21 mouse cellular contexts compared by ENCODE assay signal in genomic region chr11:63789473-63790120, GRCm38 (mm10).
A peak's percentile ranks its signal among the peaks of the same experiment; 100 is the strongest.
DNase-seq lines count a peak whose midpoint lies in the region; ATAC-seq and TF ChIP-seq lines count a peak whose summit lies in the region.
"Had no signal": no experiment of that assay in that cellular context is flagged by ENCODE, and none has a peak within 500 bp of the region (broad histone marks: within the 10 kb centered on the region; RNA-seq: fewer than 3 reads in every experiment).

No protein-coding gene starts in this region.

- WGBS in liver, postnatal 0 days (ENCODE audit: insufficient replicate concordance) = 70% methylated on average over 8 of the region's 8 CpGs
- 72% methylated on average over 8 of the region's 8 CpGs for WGBS in liver, embryonic 11.5 days
- 37% methylated on average over 8 of the region's 8 CpGs for WGBS in embryonic facial prominence, embryonic 11.5 days
- 23% methylated on average over 8 of the region's 8 CpGs for WGBS in limb, embryonic 12.5 days

- H3K4me2 ChIP-seq in liver, postnatal 0 days (ENCODE audit: low read depth, low read length) = no peak overlapping the region
- H3K4me2 ChIP-seq in liver, embryonic 11.5 days = no peak overlapping the region
- H3K4me2 ChIP-seq in embryonic facial prominence, embryonic 11.5 days (ENCODE audit: low read depth, low read length) = no peak overlapping the region
- H3K4me2 ChIP-seq in limb, embryonic 12.5 days = 0 out of 2 replicates have a peak overlapping the region, but pooled peaks have one; percentile 10
- H3K4me2 ChIP-seq: embryonic facial prominence, embryonic 13.5 days; forebrain, embryonic 15.5 days; hindbrain, embryonic 15.5 days; liver, embryonic 13.5 days; midbrain, embryonic 12.5 days; neural tube, embryonic 12.5 days had no signal

- ATAC-seq in liver, postnatal 0 days = no peak
- ATAC-seq in liver, embryonic 11.5 days (replicated peaks; ENCODE audit: low FRiP score) = no peak
- 0 out of 2 replicates have a peak, but pooled peaks have one; percentile 44 for ATAC-seq in embryonic facial prominence, embryonic 11.5 days (replicated peaks; ENCODE audit: insufficient number of reproducible peaks, low FRiP score, low TSS enrichment, low read depth)
- ATAC-seq in limb, embryonic 12.5 days (ENCODE audit: insufficient number of reproducible peaks, insufficient read depth, low FRiP score, low TSS enrichment, low read depth) = peak; percentile 63; the same call in 1 of the 2 replicates
- ATAC-seq: forebrain, embryonic 15.5 days; Patski had no signal

- no peak for DNase-seq in liver, postnatal 0 days
- DNase-seq in liver, embryonic 11.5 days (ENCODE audit: low spot score) = no peak
- peak; percentile 89 for DNase-seq in embryonic facial prominence, embryonic 11.5 days (ENCODE audit: low spot score)
- DNase-seq in lung, adult 18-20 months = no peak
- DNase-seq in spleen, postnatal 36 days (ENCODE audit: low spot score in 2 of 2) = no peak
- DNase-seq in gastrocnemius, postnatal 14 days = no peak
- DNase-seq: adrenal gland, postnatal 14 days; cerebellum, adult 11 months; cerebellum, postnatal 14 days; heart, postnatal 4 days; kidney, adult 11 months; kidney, postnatal 10 days; liver, embryonic 13.5 days had no signal

- H3K9me3 ChIP-seq in liver, postnatal 0 days (ENCODE audit: low read length) = no peaks in the 10 kb centered on the region
- H3K9me3 ChIP-seq in liver, embryonic 11.5 days (ENCODE audit: control insufficient read depth, low read length) = no peaks in the 10 kb centered on the region
- no peaks in the 10 kb centered on the region for H3K9me3 ChIP-seq in embryonic facial prominence, embryonic 11.5 days (replicated peaks; ENCODE audit: control insufficient read depth, low read length)
- no peaks in the 10 kb centered on the region for H3K9me3 ChIP-seq in limb, embryonic 12.5 days
- H3K9me3 ChIP-seq: embryonic facial prominence, embryonic 13.5 days; forebrain, embryonic 15.5 days; hindbrain, embryonic 15.5 days; liver, embryonic 13.5 days; midbrain, embryonic 12.5 days; neural tube, embryonic 12.5 days had no signal

- TF ChIP-seq EP300 in liver, postnatal 0 days (IDR thresholded peaks at IDR 0.05; ENCODE audit: low read depth) = no peak

- TF ChIP-seq CTCF in liver, postnatal 0 days (IDR thresholded peaks at IDR 0.05; ENCODE audit: low read depth) = no peak

- intact Hi-C loops in gastrocnemius, postnatal 14 days (cut with DNase I; ENCODE audit: low total_unique reads) = no loop called here

- no peak overlapping the region for H3K9ac ChIP-seq in liver, postnatal 0 days (replicated peaks)
- no peak overlapping the region for H3K9ac ChIP-seq in liver, embryonic 11.5 days (ENCODE audit: low read depth, low read length)
- H3K9ac ChIP-seq in embryonic facial prominence, embryonic 11.5 days (replicated peaks; ENCODE audit: low read length) = no peak overlapping the region
- no peak overlapping the region for H3K9ac ChIP-seq in limb, embryonic 12.5 days (replicated peaks)
- H3K9ac ChIP-seq: embryonic facial prominence, embryonic 13.5 days; forebrain, embryonic 15.5 days; hindbrain, embryonic 15.5 days; liver, embryonic 13.5 days; midbrain, embryonic 12.5 days; neural tube, embryonic 12.5 days had no signal

- H3K27ac ChIP-seq in liver, postnatal 0 days (ENCODE audit: low read depth) = peak overlapping the region; percentile 22; the same call in 1 of the 2 replicates
- no peak overlapping the region for H3K27ac ChIP-seq in liver, embryonic 11.5 days (ENCODE audit: low read depth, low read length)
- H3K27ac ChIP-seq in embryonic facial prominence, embryonic 11.5 days (replicated peaks; ENCODE audit: low read depth, low read length) = no peak overlapping the region
- H3K27ac ChIP-seq in limb, embryonic 12.5 days = peak overlapping the region; percentile 45; the same call in 1 of the 2 replicates
- H3K27ac ChIP-seq: embryonic facial prominence, embryonic 13.5 days; forebrain, embryonic 15.5 days; hindbrain, embryonic 15.5 days; liver, embryonic 13.5 days; macrophage; midbrain, embryonic 12.5 days; neural tube, embryonic 12.5 days had no signal

- H3K4me1 ChIP-seq in liver, postnatal 0 days (ENCODE audit: insufficient read depth) = no peaks in the 10 kb centered on the region
- H3K4me1 ChIP-seq in liver, embryonic 11.5 days (replicated peaks; ENCODE audit: control insufficient read depth, insufficient read depth, low read length) = no peaks in the 10 kb centered on the region
- no peaks in the 10 kb centered on the region; the same call in 1 of the 2 replicates for H3K4me1 ChIP-seq in embryonic facial prominence, embryonic 11.5 days (ENCODE audit: control insufficient read depth, insufficient read depth, low read length)
- peaks cover 35% of the 10 kb centered on the region for H3K4me1 ChIP-seq in limb, embryonic 12.5 days (replicated peaks)
- H3K4me1 ChIP-seq: liver, embryonic 13.5 days had no signal

- no peaks in the 10 kb centered on the region for H3K27me3 ChIP-seq in liver, postnatal 0 days (ENCODE audit: insufficient read depth, low read length)
- H3K27me3 ChIP-seq in liver, embryonic 11.5 days (replicated peaks; ENCODE audit: control insufficient read depth, insufficient read depth, low read length) = no peaks in the 10 kb centered on the region
- H3K27me3 ChIP-seq in embryonic facial prominence, embryonic 11.5 days (ENCODE audit: control insufficient read depth, insufficient read depth, low read length) = no peaks in the 10 kb centered on the region; the same call in 1 of the 2 replicates
- peaks cover 19% of the 10 kb centered on the region; the same call in 1 of the 2 replicates for H3K27me3 ChIP-seq in limb, embryonic 12.5 days
- H3K27me3 ChIP-seq: forebrain, embryonic 15.5 days; hindbrain, embryonic 15.5 days; liver, embryonic 13.5 days; neural tube, embryonic 12.5 days had no signal

- H3K36me3 ChIP-seq in liver, postnatal 0 days (replicated peaks; ENCODE audit: insufficient read depth, low read length) = no peaks in the 10 kb centered on the region
- no peaks in the 10 kb centered on the region for H3K36me3 ChIP-seq in liver, embryonic 11.5 days (ENCODE audit: control insufficient read depth, insufficient read depth, low read length)
- H3K36me3 ChIP-seq in embryonic facial prominence, embryonic 11.5 days (replicated peaks; ENCODE audit: control insufficient read depth, insufficient read depth, low read depth, low read length) = no peaks in the 10 kb centered on the region
- H3K36me3 ChIP-seq in limb, embryonic 12.5 days = no peaks in the 10 kb centered on the region
- H3K36me3 ChIP-seq: embryonic facial prominence, embryonic 13.5 days; forebrain, embryonic 15.5 days; hindbrain, embryonic 15.5 days; liver, embryonic 13.5 days; midbrain, embryonic 12.5 days; neural tube, embryonic 12.5 days had no signal

- no peak overlapping the region for H3K4me3 ChIP-seq in liver, postnatal 0 days (ENCODE audit: low read depth, low read length)
- no peak overlapping the region for H3K4me3 ChIP-seq in liver, embryonic 11.5 days (ENCODE audit: low read depth, low read length)
- no peak overlapping the region for H3K4me3 ChIP-seq in embryonic facial prominence, embryonic 11.5 days (ENCODE audit: low read depth, low read length)
- H3K4me3 ChIP-seq in limb, embryonic 12.5 days (replicated peaks) = no peak overlapping the region
- H3K4me3 ChIP-seq: embryonic facial prominence, embryonic 13.5 days; forebrain, embryonic 15.5 days; hindbrain, embryonic 15.5 days; liver, embryonic 13.5 days; midbrain, embryonic 12.5 days; neural tube, embryonic 12.5 days had no signal

Comparison
In these comparisons a context has a peak if more than half of its experiments do, and no peak if none do; other contexts are left out.
1. H3K27ac ChIP-seq: peak in liver, postnatal 0 days (single experiment) and limb, embryonic 12.5 days (single experiment); none in liver, embryonic 11.5 days (single experiment) and embryonic facial prominence, embryonic 11.5 days (single experiment).
2. ATAC-seq: peak in embryonic facial prominence, embryonic 11.5 days (single experiment) and limb, embryonic 12.5 days (single experiment); none in liver, postnatal 0 days (single experiment) and liver, embryonic 11.5 days (single experiment).